Mouse (Mus musculus) olfactory bulb, adult 2 months (tissue): ENCODE data around the gene Ifnk.

Experiments
- CTCF ChIP-seq: fragments of 200-500 bp; IDR thresholded peaks from 2 replicates; pipeline ENCODE4 v1.5.1; 2012; ENCODE audit warnings: low read depth, mild to moderate bottlenecking, low read length, moderate library complexity; ENCODE audit not compliant: insufficient read depth
- POLR2A ChIP-seq: fragments of 200-500 bp; IDR thresholded peaks from 2 replicates; pipeline ENCODE4 v1.6.1; 2012; ENCODE audit warnings: mild to moderate bottlenecking, low read depth, low read length, moderate library complexity; ENCODE audit not compliant: insufficient read depth

- TF ChIP-seq CTCF, result no peak
- TF ChIP-seq POLR2A, result no peak
These were observed 28.8 kb upstream of the Ifnk start for GRCm38 (mm10) chr4:35123087-35123486.
